Mouse (Mus musculus) kidney, embryonic 14.5 days (tissue): ENCODE results near the gene Sppl2b. TPM values are rescaled to one million over a fixed set of nuclear protein-coding genes. Genes with fewer than 3 reads are reported as not detected.

Experiments used
- ATAC-seq: fragments of 200-750 bp; cut with Nextera tagmentation; 2 replicates; pipeline ENCODE4 v1.8.0; 2017; ENCODE audit warnings: moderate number of reproducible peaks, mild to moderate bottlenecking, moderate TSS enrichment, moderate library complexity; ENCODE audit not compliant: low FRiP score, low TSS enrichment
- H3K27ac ChIP-seq: fragments of 300-500 bp; sonication (generic); 2 replicates; pipeline ENCODE4 v1.5.1; 2014; ENCODE audit warnings: low read depth, mild to moderate bottlenecking, low read length, moderate library complexity, mixed read lengths
- H3K27me3 ChIP-seq: fragments of 300-500 bp; sonication (generic); 2 replicates; pipeline ENCODE4 v1.6.1; 2014; ENCODE audit warnings: mild to moderate bottlenecking, low read length; ENCODE audit not compliant: control insufficient read depth, insufficient read depth
- H3K36me3 ChIP-seq: fragments of 300-500 bp; sonication (generic); 2 replicates; pipeline ENCODE4 v1.6.1; 2014; ENCODE audit warnings: low read length, mixed read lengths; ENCODE audit not compliant: control insufficient read depth, insufficient read depth
- H3K4me1 ChIP-seq: fragments of 300-500 bp; sonication (generic); 2 replicates; pipeline ENCODE4 v1.6.1; 2014; ENCODE audit warnings: low read length, mixed read lengths; ENCODE audit not compliant: control insufficient read depth, insufficient read depth
- H3K4me2 ChIP-seq: fragments of 300-500 bp; sonication (generic); replicated peaks from 2 replicates; pipeline ENCODE4 v1.6.1; 2014; ENCODE audit warnings: low read depth, mild to moderate bottlenecking, low read length
- H3K4me3 ChIP-seq: fragments of 300-500 bp; sonication (generic); 2 replicates; pipeline ENCODE4 v1.5.1; 2014; ENCODE audit warnings: mild to moderate bottlenecking, low read length
- H3K9ac ChIP-seq: fragments of 300-500 bp; sonication (generic); 2 replicates; pipeline ENCODE4 v1.6.1; 2014; ENCODE audit warnings: low read depth, mild to moderate bottlenecking, low read length, moderate library complexity
- H3K9me3 ChIP-seq: fragments of 300-500 bp; sonication (generic); 2 replicates; pipeline ENCODE4 v1.6.1; 2016; ENCODE audit warnings: low read length; ENCODE audit not compliant: control insufficient read depth
- WGBS: fragments of 180-500 bp; shearing (Covaris S2); extraction: QIAGEN DNeasy Blood & Tissue Kit; methylation state at CpG from one replicate; pipeline ENCODE4 v1.1.7; 2014; 5-methylcytosine and 5-hydroxymethylcytosine counted together
- polyA plus RNA-seq: library from polyadenylated mRNA; unstranded; fragments of >200 nt; fragmentation: Nextera tagmentation; extraction: Ambion mirVana; gene quantifications from 2 replicates; pipeline ENCODE4 v1.2.1, GENCODE M21; 2014

The Sppl2b gene
- polyA plus RNA-seq, 1 experiment from 2014 or later: 35.1 TPM

GRCm38 (mm10) chr10:80903282-80903681 is 48.2 kb downstream of the Sppl2b start:
- Histone ChIP-seq H3K4me1 (peaks cover 9% of the 10 kb centered on the region), H3K4me3 (no peak overlapping the region), H3K9ac (no peak overlapping the region), H3K27me3 (no peaks in the 10 kb centered on the region), H3K9me3 (no peaks in the 10 kb centered on the region), H3K27ac (no peak overlapping the region), H3K36me3 (peaks cover 70% of the 10 kb centered on the region), H3K4me2 (no peak overlapping the region)
- 87% methylated on average over 10 of the region's 10 CpGs for WGBS
- no peak for ATAC-seq

GRCm38 (mm10) chr10:80904004-80904693 is 49.1 kb downstream of the Sppl2b start:
- Histone ChIP-seq H3K9me3 (no peaks in the 10 kb centered on the region), H3K4me2 (no peak overlapping the region), H3K27me3 (no peaks in the 10 kb centered on the region), H3K36me3 (peaks cover 72% of the 10 kb centered on the region), H3K4me3 (no peak overlapping the region), H3K27ac (no peak overlapping the region), H3K9ac (no peak overlapping the region), H3K4me1 (peaks cover 7% of the 10 kb centered on the region)
- WGBS: 81% methylated on average over 28 of the region's 28 CpGs
- ATAC-seq: no peak

- WGBS: 92% methylated on average over 11 of the region's 11 CpGs
Measured at GRCm38 (mm10) chr10:80904709-80905108, 49.6 kb downstream of the Sppl2b start.

DNA sequence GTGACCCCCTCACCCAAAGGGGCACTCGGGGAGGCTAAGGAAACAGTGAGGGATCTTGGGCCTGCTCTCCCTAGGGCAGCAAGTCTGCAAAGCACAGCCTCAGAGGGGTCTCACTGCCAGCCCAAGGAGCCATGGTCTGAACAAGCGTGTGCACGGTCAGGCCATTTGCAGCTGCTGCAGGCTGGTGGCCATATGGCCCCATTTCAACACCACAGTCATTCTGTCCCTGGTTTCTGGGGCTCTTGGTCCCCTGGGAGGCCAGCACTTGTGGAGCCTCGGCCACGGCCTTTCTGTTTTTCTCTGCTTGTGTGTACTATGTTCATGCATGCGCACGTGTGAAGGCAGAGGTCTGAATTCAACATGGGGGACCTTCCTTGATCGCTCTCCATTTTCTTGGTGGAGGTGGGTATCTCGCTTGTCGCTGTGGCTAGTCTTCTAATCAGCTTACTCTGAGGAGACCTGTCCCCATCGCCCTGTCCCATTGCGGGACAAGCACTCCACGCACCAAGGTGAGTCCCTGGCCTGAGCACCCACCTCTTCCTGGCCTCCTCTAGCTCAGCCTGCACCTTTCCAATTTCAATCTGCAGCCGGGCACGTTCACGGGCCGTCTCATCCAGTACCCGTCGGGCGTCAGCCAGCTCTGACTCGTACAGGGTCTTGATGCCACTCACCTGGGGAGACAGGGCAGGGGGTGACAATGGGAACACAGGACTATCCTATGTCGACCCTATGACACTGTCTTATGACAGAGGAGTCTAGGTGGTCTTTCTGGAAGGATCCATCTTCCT is 54.5 kb downstream of the Sppl2b start:
- WGBS: 89% methylated on average over 22 of the region's 22 CpGs
- no peak for ATAC-seq

More at GRCm38 (mm10) chr10:80904709-80905108, 49.6 kb downstream of the Sppl2b start:
- H3K27ac ChIP-seq: no peak overlapping the region
- peaks cover 2% of the 10 kb centered on the region for H3K4me1 ChIP-seq
- ATAC-seq: no peak
- H3K4me3 ChIP-seq: no peak overlapping the region
- H3K9ac ChIP-seq: no peak overlapping the region
- H3K4me2 ChIP-seq: no peak overlapping the region
- peaks cover 75% of the 10 kb centered on the region for H3K36me3 ChIP-seq
- no peaks in the 10 kb centered on the region for H3K27me3 ChIP-seq
- H3K9me3 ChIP-seq: no peaks in the 10 kb centered on the region

DNA sequence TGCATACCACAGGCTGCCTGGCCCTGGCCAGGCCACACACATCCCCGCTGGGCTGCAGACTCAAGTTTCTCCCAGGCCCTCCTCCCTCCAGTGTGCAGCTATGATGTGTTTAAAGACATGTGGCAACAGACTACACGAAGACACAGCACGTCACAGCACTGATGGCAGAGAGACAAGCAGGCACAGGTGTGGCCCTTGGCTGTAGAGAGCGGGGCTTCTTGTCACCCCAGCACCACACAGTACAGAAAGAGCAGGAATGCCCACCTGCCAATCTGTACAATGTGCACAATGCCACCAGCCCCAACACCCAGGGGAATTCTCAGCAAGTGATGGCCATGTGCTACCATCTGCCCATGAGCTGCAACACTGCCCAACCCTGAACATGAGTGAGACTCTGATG is 56.3 kb downstream of the Sppl2b start:
- peaks cover 57% of the 10 kb centered on the region for H3K36me3 ChIP-seq
- no peak for ATAC-seq
- WGBS: 95% methylated on average over 4 of the region's 4 CpGs

More for the DNA sequence above, 54.5 kb downstream of the Sppl2b start:
- H3K4me2 ChIP-seq: no peak overlapping the region
- H3K27me3 ChIP-seq: no peaks in the 10 kb centered on the region
- no peak overlapping the region for H3K4me3 ChIP-seq
- H3K4me1 ChIP-seq: no peaks in the 10 kb centered on the region
- H3K9me3 ChIP-seq: no peaks in the 10 kb centered on the region
- H3K27ac ChIP-seq: no peak overlapping the region
- H3K9ac ChIP-seq: no peak overlapping the region
- H3K36me3 ChIP-seq: peaks cover 66% of the 10 kb centered on the region

DNA sequence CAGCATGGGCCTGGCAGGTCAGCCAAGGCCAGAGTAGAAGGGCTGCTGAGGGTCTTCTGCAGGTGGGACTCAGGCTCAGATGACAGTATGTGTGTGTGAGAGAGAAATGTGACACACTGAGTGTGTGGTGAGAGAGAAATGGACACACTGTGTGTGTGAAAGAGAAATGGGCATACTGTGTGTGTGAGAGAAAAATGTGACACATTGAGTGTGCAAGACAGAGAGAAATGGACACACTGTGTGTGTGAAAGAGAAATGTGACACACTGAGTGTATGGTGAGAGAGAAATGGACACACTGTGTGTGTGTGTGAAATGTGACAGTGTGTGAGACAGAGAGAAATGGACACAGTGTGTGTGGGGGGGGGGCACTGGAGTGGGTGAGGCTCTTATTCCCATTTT is 56.8 kb downstream of the Sppl2b start:
- H3K9ac ChIP-seq: no peak overlapping the region
- peaks cover 55% of the 10 kb centered on the region for H3K36me3 ChIP-seq
- H3K27ac ChIP-seq: no peak overlapping the region

More for the DNA sequence above, 56.3 kb downstream of the Sppl2b start:
- no peaks in the 10 kb centered on the region for H3K9me3 ChIP-seq
- H3K27me3 ChIP-seq: no peaks in the 10 kb centered on the region
- H3K4me1 ChIP-seq: 0 out of 2 replicates have a peak, but pooled peaks cover under 1% of the 10 kb centered on the region
- H3K9ac ChIP-seq: no peak overlapping the region
- no peak overlapping the region for H3K4me2 ChIP-seq
- H3K27ac ChIP-seq: no peak overlapping the region
- H3K4me3 ChIP-seq: no peak overlapping the region

DNA sequence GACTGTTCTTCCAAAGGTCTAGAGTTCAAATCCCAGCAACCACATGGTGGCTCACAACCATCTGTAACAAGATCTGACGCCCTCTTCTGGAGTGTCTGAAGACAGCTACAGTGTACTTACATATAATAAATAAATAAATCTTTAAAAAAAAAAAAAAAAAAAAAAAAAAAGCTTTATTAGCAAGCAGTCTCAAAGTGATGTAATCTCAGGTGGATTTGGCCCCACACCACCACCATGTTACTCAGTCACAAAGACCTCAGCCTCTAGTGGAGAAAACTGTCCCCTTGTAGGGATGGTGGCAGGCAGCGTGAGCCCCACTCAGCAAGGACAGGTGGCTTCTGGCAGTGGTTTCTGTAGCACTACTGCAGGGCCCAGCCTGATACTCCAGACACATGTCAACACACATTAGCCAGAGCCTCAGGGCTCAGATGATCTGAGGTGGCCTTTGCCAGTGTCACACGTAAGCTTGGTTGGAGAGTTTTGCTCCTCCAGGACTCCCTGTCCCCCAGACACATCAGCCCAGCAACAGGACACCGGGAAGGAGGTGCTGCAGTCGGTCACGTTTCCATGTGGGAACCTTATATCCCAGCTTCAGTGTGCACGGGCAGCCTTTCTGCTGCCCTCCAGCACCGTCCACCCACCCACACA is 58.4 kb downstream of the Sppl2b start:
- Histone ChIP-seq H3K9me3 (no peaks in the 10 kb centered on the region), H3K9ac (no peak overlapping the region), H3K27me3 (no peaks in the 10 kb centered on the region), H3K36me3 (peaks cover 39% of the 10 kb centered on the region), H3K4me3 (no peak overlapping the region), H3K4me2 (no peak overlapping the region), H3K27ac (no peak overlapping the region), H3K4me1 (peaks cover 10% of the 10 kb centered on the region; the same call in 1 of the 2 replicates)
- ATAC-seq: no peak
- WGBS: 76% methylated on average over 7 of the region's 8 CpGs

More for the DNA sequence above, 56.8 kb downstream of the Sppl2b start:
- Histone ChIP-seq H3K4me2 (no peak overlapping the region), H3K4me3 (no peak overlapping the region), H3K4me1 (peaks cover 5% of the 10 kb centered on the region; the same call in 1 of the 2 replicates), H3K27me3 (no peaks in the 10 kb centered on the region), H3K9me3 (no peaks in the 10 kb centered on the region)
- no peak for ATAC-seq

DNA sequence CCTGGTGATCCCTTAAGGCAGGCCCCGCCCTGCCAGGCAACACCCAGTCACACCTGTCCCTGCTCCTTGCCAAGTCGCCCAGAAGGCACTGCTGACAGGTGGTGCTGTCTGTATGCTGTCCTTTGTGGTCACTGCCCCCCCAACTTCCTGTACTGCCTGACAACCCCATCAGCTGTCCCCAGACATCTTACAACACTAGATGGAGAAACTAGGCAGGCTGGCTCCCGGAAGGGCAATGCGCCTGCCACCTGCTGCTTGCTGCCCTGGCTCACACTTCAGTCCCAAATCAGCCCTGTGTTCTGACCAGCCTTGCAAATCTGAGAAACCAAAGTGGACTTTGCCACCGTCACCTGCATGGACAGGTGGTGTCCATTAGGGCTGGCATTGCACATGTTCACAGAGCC is 59.2 kb downstream of the Sppl2b start:
- H3K4me2 ChIP-seq: no peak overlapping the region
- no peak overlapping the region for H3K4me3 ChIP-seq
- no peaks in the 10 kb centered on the region for H3K9me3 ChIP-seq
- peaks cover 32% of the 10 kb centered on the region for H3K36me3 ChIP-seq
- 92% methylated on average over 5 of the region's 5 CpGs for WGBS
- H3K9ac ChIP-seq: no peak overlapping the region
- ATAC-seq: no peak
- H3K4me1 ChIP-seq: peaks cover 10% of the 10 kb centered on the region; the same call in 1 of the 2 replicates
- no peak overlapping the region for H3K27ac ChIP-seq
- H3K27me3 ChIP-seq: no peaks in the 10 kb centered on the region
